Mouse (Mus musculus): ENCODE results near the gene Tubb2b. TPM values are rescaled to one million over a fixed set of nuclear protein-coding genes. Genes with fewer than 3 reads are reported as not detected.

The Tubb2b gene
- polyA plus RNA-seq (2014; fragmentation: Illumina TruSeq; extraction: RNeasy Lipid Tissue Mini Kit (QIAGEN cat#74804); ENCODE audit: low read depth, low replicate concordance) = not detected

GRCm38 (mm10) chr13:34130226-34130731 lies at the start of gene Tubb2b:
Tubb2b (minus strand) TSS chr13:34130466.

GRCm38 (mm10) chr13:34162491-34163303 lies 32.4 kb upstream of the Tubb2b start, which contains the start of gene Psmg4:
Psmg4 (plus strand) TSS chr13:34162964.

GRCm38 (mm10) chr13:34077492-34078271 lies 52.6 kb downstream of the Tubb2b start, which contains the start of gene Tubb2a:
Tubb2a (minus strand) TSS chr13:34078007.

Other genes with a start within 250 kb of the Tubb2b start
- 2.9 TPM for gene Serpinb6c, start 224.8 kb downstream of the Tubb2b start, polyA plus RNA-seq (2014; fragmentation: Illumina TruSeq; extraction: RNeasy Lipid Tissue Mini Kit (QIAGEN cat#74804); ENCODE audit: low read depth, low replicate concordance)
- gene Nqo2, start 165.8 kb downstream of the Tubb2b start, polyA plus RNA-seq (2014; fragmentation: Illumina TruSeq; extraction: RNeasy Lipid Tissue Mini Kit (QIAGEN cat#74804); ENCODE audit: low read depth, low replicate concordance) = 101 TPM
- 12.0 TPM for gene Ripk1, start 128.1 kb downstream of the Tubb2b start, polyA plus RNA-seq (2014; fragmentation: Illumina TruSeq; extraction: RNeasy Lipid Tissue Mini Kit (QIAGEN cat#74804); ENCODE audit: low read depth, low replicate concordance)
- gene Serpinb6a, start 127.7 kb downstream of the Tubb2b start, polyA plus RNA-seq (2014; fragmentation: Illumina TruSeq; extraction: RNeasy Lipid Tissue Mini Kit (QIAGEN cat#74804); ENCODE audit: low read depth, low replicate concordance) = 317 TPM
- gene Bphl, start 92.9 kb downstream of the Tubb2b start, polyA plus RNA-seq (2014; fragmentation: Illumina TruSeq; extraction: RNeasy Lipid Tissue Mini Kit (QIAGEN cat#74804); ENCODE audit: low read depth, low replicate concordance) = 10.1 TPM
- gene Tubb2a, start 52.5 kb downstream of the Tubb2b start, polyA plus RNA-seq (2014; fragmentation: Illumina TruSeq; extraction: RNeasy Lipid Tissue Mini Kit (QIAGEN cat#74804); ENCODE audit: low read depth, low replicate concordance) = 1.1 TPM
- 3.7 TPM for gene Psmg4, start 32.5 kb upstream of the Tubb2b start, polyA plus RNA-seq (2014; fragmentation: Illumina TruSeq; extraction: RNeasy Lipid Tissue Mini Kit (QIAGEN cat#74804); ENCODE audit: low read depth, low replicate concordance)
- gene Slc22a23, start 214.7 kb upstream of the Tubb2b start, polyA plus RNA-seq (2014; fragmentation: Illumina TruSeq; extraction: RNeasy Lipid Tissue Mini Kit (QIAGEN cat#74804); ENCODE audit: low read depth, low replicate concordance) = 0.25 TPM

Data from testis, adult 10 weeks (tissue).